Mouse (Mus musculus): Measurements from ENCODE around the gene Ppp1r27. TPM values are rescaled to one million over a fixed set of nuclear protein-coding genes. Genes with fewer than 3 reads are reported as not detected.
"Not testable (repeated sequence)": the region's sequence is repeated elsewhere in the genome, so short reads cannot be mapped to it uniquely, and the experiment has no call there.

The Ppp1r27 gene
- total and polyA plus RNA-seq, 3 experiments = 0.34 to 0.96 TPM; not detected in 1

GRCm38 (mm10) chr11:120517147-120517546 is 33.8 kb downstream of the Ppp1r27 start:
- WGBS = 86% methylated on average over 4 of the region's 4 CpGs
- intact Hi-C loops (cut with DNase I) = loop anchor here (10.0 kb wide), 1 partner anchor 258 kb away; no protein-coding TSS in a partner anchor
- Histone ChIP-seq H3K9ac (ENCODE audit: low read depth, low read length) (no peak overlapping the region), H3K27me3 (ENCODE audit: control insufficient read depth, insufficient read depth, low read length) (no peaks in the 10 kb centered on the region), H3K36me3 (ENCODE audit: control insufficient read depth, insufficient read depth, low read length) (peaks cover 3% of the 10 kb centered on the region; the same call in 1 of the 2 replicates), H3K4me1 (ENCODE audit: control insufficient read depth, insufficient read depth, low read length) (peaks cover 14% of the 10 kb centered on the region), H3K79me2 (replicated peaks; ENCODE audit: control insufficient read depth, insufficient read depth, low read length) (no peaks in the 10 kb centered on the region), H3K27ac (no peak overlapping the region), H3K4me3 (no peak overlapping the region)
- DNase-seq = no peak
- TF ChIP-seq POLR2A (IDR thresholded peaks at IDR 0.05; ENCODE audit: insufficient read depth, low read depth, low read length) (no peak), EP300 (IDR thresholded peaks at IDR 0.05; ENCODE audit: insufficient read depth, low read depth, low read length) (no peak), CTCF (IDR thresholded peaks at IDR 0.05) (no peak)

GRCm38 (mm10) chr11:120515611-120516010 is 35.3 kb downstream of the Ppp1r27 start:
- peak; percentile 86 to 94 for DNase-seq
- intact Hi-C loops (cut with DNase I) = loop anchor here (1.0 to 10.0 kb wide), 5 partner anchors 27 to 259 kb away; partner anchors contain the start of genes Cenpx and Lrrc45
- Histone ChIP-seq H3K4me3 (no peak overlapping the region), H3K4me1 (ENCODE audit: control insufficient read depth, insufficient read depth, low read length) (peaks cover 12% of the 10 kb centered on the region), H3K9ac (ENCODE audit: low read depth, low read length) (no peak overlapping the region), H3K27ac (no peak overlapping the region), H3K27me3 (ENCODE audit: control insufficient read depth, insufficient read depth, low read length) (no peaks in the 10 kb centered on the region), H3K36me3 (ENCODE audit: control insufficient read depth, insufficient read depth, low read length) (peaks cover 3% of the 10 kb centered on the region; the same call in 1 of the 2 replicates), H3K79me2 (replicated peaks; ENCODE audit: control insufficient read depth, insufficient read depth, low read length) (no peaks in the 10 kb centered on the region)
- WGBS = 20% methylated on average over 17 of the region's 17 CpGs
- TF ChIP-seq POLR2A (IDR thresholded peaks at IDR 0.05; ENCODE audit: insufficient read depth, low read depth, low read length) (no peak), CTCF (IDR thresholded peaks at IDR 0.05) (peak; percentile 100; the same call in 1 of the 2 replicates), EP300 (IDR thresholded peaks at IDR 0.05; ENCODE audit: insufficient read depth, low read depth, low read length) (peak; percentile 95)

- H3K9ac ChIP-seq (ENCODE audit: low read depth, low read length); H3K4me1 ChIP-seq (ENCODE audit: control insufficient read depth, insufficient read depth, low read length); H3K4me3 ChIP-seq; DNase-seq; H3K36me3 ChIP-seq (ENCODE audit: control insufficient read depth, insufficient read depth, low read length); H3K27me3 ChIP-seq (ENCODE audit: control insufficient read depth, insufficient read depth, low read length); H3K27ac ChIP-seq; H3K79me2 ChIP-seq (replicated peaks; ENCODE audit: control insufficient read depth, insufficient read depth, low read length): not testable (repeated sequence)
- intact Hi-C loops (cut with DNase I) = loop anchor here (2.0 to 10.0 kb wide), 4 partner anchors 25 to 261 kb away; partner anchors contain the start of genes Cenpx and Lrrc45
- 88% methylated on average over 2 of the region's 2 CpGs for WGBS
Measured at GRCm38 (mm10) chr11:120514262-120514661, 36.7 kb downstream of the Ppp1r27 start.

- WGBS = 45% methylated on average over 6 of the region's 6 CpGs
- no peak for DNase-seq
- no peak for TF ChIP-seq CTCF (IDR thresholded peaks at IDR 0.05)
- no peak for TF ChIP-seq POLR2A (IDR thresholded peaks at IDR 0.05; ENCODE audit: insufficient read depth, low read depth, low read length)
- TF ChIP-seq EP300 (IDR thresholded peaks at IDR 0.05; ENCODE audit: insufficient read depth, low read depth, low read length) = no peak
- Histone ChIP-seq H3K4me3 (no peak overlapping the region), H3K27ac (no peak overlapping the region), H3K9ac (ENCODE audit: low read depth, low read length) (no peak overlapping the region), H3K36me3 (ENCODE audit: control insufficient read depth, insufficient read depth, low read length) (no peaks in the 10 kb centered on the region), H3K27me3 (ENCODE audit: control insufficient read depth, insufficient read depth, low read length) (no peaks in the 10 kb centered on the region), H3K4me1 (ENCODE audit: control insufficient read depth, insufficient read depth, low read length) (peaks cover 2% of the 10 kb centered on the region; the same call in 1 of the 2 replicates), H3K79me2 (replicated peaks; ENCODE audit: control insufficient read depth, insufficient read depth, low read length) (no peaks in the 10 kb centered on the region)
- intact Hi-C loops (cut with DNase I) = loop anchor here (10.0 kb wide), 1 partner anchor 262 kb away; no protein-coding TSS in a partner anchor
Measured at GRCm38 (mm10) chr11:120512790-120513453, 38.0 kb downstream of the Ppp1r27 start.

GRCm38 (mm10) chr11:120510375-120511030 is 40.4 kb downstream of the Ppp1r27 start:
- 15% methylated on average over 16 of the region's 16 CpGs for WGBS
- Histone ChIP-seq H3K36me3 (ENCODE audit: control insufficient read depth, insufficient read depth, low read length) (no peaks in the 10 kb centered on the region), H3K4me1 (ENCODE audit: control insufficient read depth, insufficient read depth, low read length) (peaks cover 2% of the 10 kb centered on the region; the same call in 1 of the 2 replicates), H3K4me3 (peak overlapping the region; percentile 22), H3K9ac (ENCODE audit: low read depth, low read length) (peak overlapping the region; percentile 54), H3K27ac (no peak overlapping the region), H3K79me2 (replicated peaks; ENCODE audit: control insufficient read depth, insufficient read depth, low read length) (no peaks in the 10 kb centered on the region), H3K27me3 (ENCODE audit: control insufficient read depth, insufficient read depth, low read length) (no peaks in the 10 kb centered on the region)
- intact Hi-C loops (cut with DNase I) = loop anchor here (10.0 kb wide), 1 partner anchor 264 kb away; no protein-coding TSS in a partner anchor
- TF ChIP-seq CTCF (IDR thresholded peaks at IDR 0.05) (no peak), EP300 (IDR thresholded peaks at IDR 0.05; ENCODE audit: insufficient read depth, low read depth, low read length) (no peak), POLR2A (IDR thresholded peaks at IDR 0.05; ENCODE audit: insufficient read depth, low read depth, low read length) (no peak)
- DNase-seq = no peak

- intact Hi-C loops (cut with DNase I) = loop anchor here (10.0 kb wide), 1 partner anchor 265 kb away; no protein-coding TSS in a partner anchor
- no peaks in the 10 kb centered on the region for H3K36me3 ChIP-seq (ENCODE audit: control insufficient read depth, insufficient read depth, low read length)
- no peaks in the 10 kb centered on the region for H3K79me2 ChIP-seq (replicated peaks; ENCODE audit: control insufficient read depth, insufficient read depth, low read length)
- TF ChIP-seq POLR2A (IDR thresholded peaks at IDR 0.05; ENCODE audit: insufficient read depth, low read depth, low read length) = no peak
- no peak overlapping the region for H3K4me3 ChIP-seq
- WGBS = 41% methylated on average over 4 of the region's 4 CpGs
- no peak for DNase-seq
- H3K27me3 ChIP-seq (ENCODE audit: control insufficient read depth, insufficient read depth, low read length) = no peaks in the 10 kb centered on the region
- peaks cover 2% of the 10 kb centered on the region; the same call in 1 of the 2 replicates for H3K4me1 ChIP-seq (ENCODE audit: control insufficient read depth, insufficient read depth, low read length)
- H3K27ac ChIP-seq = no peak overlapping the region
- no peak overlapping the region for H3K9ac ChIP-seq (ENCODE audit: low read depth, low read length)
Measured at GRCm38 (mm10) chr11:120509940-120510339, 41.0 kb downstream of the Ppp1r27 start.

All from heart, adult 2 months (tissue).